Mouse (Mus musculus): ENCODE data around the gene Adarb2.

DNA sequence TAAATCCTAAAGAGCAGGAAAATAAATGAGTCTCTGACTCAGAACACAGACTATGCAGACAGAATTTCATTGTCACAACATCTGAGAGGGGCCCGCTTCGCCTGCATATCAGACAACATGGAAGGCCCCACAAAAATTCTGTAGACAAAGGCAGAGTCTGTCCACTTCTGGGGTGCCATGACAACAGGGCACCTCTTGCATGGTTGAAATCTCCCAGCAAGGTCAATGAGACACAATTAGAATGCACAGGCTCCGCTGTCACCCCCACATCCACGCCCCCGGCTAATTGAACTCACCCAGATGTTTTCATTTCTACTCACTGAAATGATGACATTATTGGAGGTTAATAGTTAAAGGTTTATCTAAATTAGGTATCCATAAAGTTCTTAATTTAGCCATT, 296.9 kb downstream of the Adarb2 start:
- no peak for TF ChIP-seq CTCF (conservative IDR thresholded peaks at IDR 0.05; ENCODE audit: insufficient read depth, insufficient read length, low read depth, low read length)
- TF ChIP-seq POLR2A (IDR thresholded peaks at IDR 0.05; ENCODE audit: low read depth, low read length): no peak
